Mouse (Mus musculus) CD8-positive naive resting alpha-beta T cell, adult 2 months (primary cell): Measurements from ENCODE around the gene Zfx.

Experiments used
- DNase-seq, 2 experiments: peaks; one replicate each; pipeline ENCODE4 v3.0.0; 2022; ENCODE audit warnings: low read depth in 2 of 2, low spot score in 2 of 2

The Zfx gene

GRCm38 (mm10) chrX:94061246-94061645 is 62.3 kb downstream of the Zfx start:
- no peak for DNase-seq

GRCm38 (mm10) chrX:94060751-94061150 is 62.8 kb downstream of the Zfx start:
- no peak for DNase-seq

GRCm38 (mm10) chrX:94058748-94059147 is 64.8 kb downstream of the Zfx start:
- DNase-seq = no peak

GRCm38 (mm10) chrX:94049048-94049447 is 74.5 kb downstream of the Zfx start:
- no peak for DNase-seq

- DNase-seq = no peak
These were observed 75.5 kb downstream of the Zfx start for GRCm38 (mm10) chrX:94048048-94048447.

GRCm38 (mm10) chrX:94047381-94047780 is 76.1 kb downstream of the Zfx start:
- DNase-seq = no peak

GRCm38 (mm10) chrX:94032937-94033336 is 90.6 kb downstream of the Zfx start:
- DNase-seq = peak; percentile 0 to 39

- DNase-seq = no peak
These were observed 93.4 kb downstream of the Zfx start for GRCm38 (mm10) chrX:94030081-94030480.
